Comparison of ENCODE assay signal across 13 mouse cellular contexts in the genomic region with DNA sequence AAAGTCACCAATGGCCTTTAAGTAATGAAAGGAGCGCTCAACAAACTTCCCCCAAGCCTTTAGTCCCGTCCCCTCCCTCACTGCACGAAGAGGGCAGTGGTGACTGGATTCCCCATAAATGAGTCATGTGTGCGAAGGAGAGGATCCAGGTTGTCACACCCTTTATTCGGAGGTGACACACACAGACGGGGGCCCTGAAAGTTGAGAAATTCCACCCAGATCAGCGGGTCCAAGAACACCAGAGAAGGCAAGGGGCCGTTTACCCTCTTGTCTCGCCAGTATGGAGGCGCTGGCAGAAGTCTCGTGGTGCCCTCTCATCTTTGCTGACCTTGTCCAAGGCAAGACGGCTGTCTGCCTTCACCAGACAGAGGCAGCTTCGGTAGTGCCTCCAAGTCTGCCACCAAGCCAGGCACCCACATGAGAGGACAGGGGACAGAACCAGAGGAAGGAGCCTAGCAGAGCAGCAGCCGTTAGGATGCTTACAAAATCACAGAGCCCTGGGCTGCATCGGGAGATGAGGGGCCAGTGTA. TPM values are rescaled to one million over a fixed set of nuclear protein-coding genes. Genes with fewer than 3 reads are reported as not detected.
DNase-seq lines count a peak whose midpoint lies in the region; ATAC-seq lines count a peak whose summit lies in the region.
"Had no signal": no experiment of that assay in that cellular context is flagged by ENCODE, and none has a peak within 500 bp of the region (broad histone marks: within the 10 kb centered on the region; RNA-seq: fewer than 3 reads in every experiment).

No protein-coding gene starts in this region.

- H3K4me3 ChIP-seq in forebrain, embryonic 10.5 days: no peak overlapping the region
- no peak overlapping the region for H3K4me3 ChIP-seq in forebrain, embryonic 14.5 days (ENCODE audit: low read depth, low read length)
- H3K4me3 ChIP-seq in heart, embryonic 15.5 days: no peak overlapping the region
- H3K4me3 ChIP-seq in brown adipose tissue, adult 24 weeks (ENCODE audit: insufficient read depth, low read depth, low read length): no peak overlapping the region
- no peak overlapping the region for H3K4me3 ChIP-seq in macrophage (ENCODE audit: inconsistent target)
- H3K4me3 ChIP-seq: erythroblast, embryonic 14.5 days had no signal

- no peak for DNase-seq in forebrain, embryonic 10.5 days (ENCODE audit: extremely low spot score, low spot score)
- DNase-seq in forebrain, embryonic 14.5 days (ENCODE audit: low spot score): no peak
- DNase-seq in heart, adult 9 months (ENCODE audit: low spot score in 2 of 2): no peak
- no peak for DNase-seq in left cerebral cortex, postnatal 4 days
- DNase-seq in T-cell, adult 2 months (ENCODE audit: low spot score): no peak
- DNase-seq: cerebellum, adult 11 months; cerebellum, postnatal 25 days; kidney, adult 9 months; liver, postnatal 0 days had no signal

- peaks cover 74% of the 10 kb centered on the region for H3K4me1 ChIP-seq in forebrain, embryonic 10.5 days
- H3K4me1 ChIP-seq in forebrain, embryonic 14.5 days (ENCODE audit: control insufficient read depth, insufficient read depth, low read length): peaks cover 2% of the 10 kb centered on the region; the same call in 1 of the 2 replicates
- peaks cover 79% of the 10 kb centered on the region for H3K4me1 ChIP-seq in heart, embryonic 15.5 days (replicated peaks)
- H3K4me1 ChIP-seq in brown adipose tissue, adult 24 weeks (ENCODE audit: control insufficient read depth, insufficient read depth, insufficient read length, low read length): no peaks in the 10 kb centered on the region

- WGBS in forebrain, embryonic 10.5 days: 79% methylated on average over 15 of the region's 15 CpGs
- 78% methylated on average over 15 of the region's 15 CpGs for WGBS in forebrain, embryonic 14.5 days
- 63% methylated on average over 15 of the region's 15 CpGs for WGBS in heart, embryonic 15.5 days
- 53% methylated on average over 15 of the region's 15 CpGs for WGBS in macrophage (ENCODE audit: missing documents)

- H3K36me3 ChIP-seq in forebrain, embryonic 10.5 days (replicated peaks): no peaks in the 10 kb centered on the region
- no peaks in the 10 kb centered on the region for H3K36me3 ChIP-seq in forebrain, embryonic 14.5 days (ENCODE audit: control insufficient read depth, insufficient read depth, low read length)
- H3K36me3 ChIP-seq in heart, embryonic 15.5 days: no peaks in the 10 kb centered on the region
- H3K36me3 ChIP-seq in macrophage (ENCODE audit: inconsistent target): no peaks in the 10 kb centered on the region

- no peaks in the 10 kb centered on the region for H3K9me3 ChIP-seq in forebrain, embryonic 10.5 days
- no peaks in the 10 kb centered on the region for H3K9me3 ChIP-seq in forebrain, embryonic 14.5 days (replicated peaks; ENCODE audit: control insufficient read depth, low read length)
- no peaks in the 10 kb centered on the region for H3K9me3 ChIP-seq in heart, embryonic 15.5 days (replicated peaks)

- no peak for ATAC-seq in forebrain, embryonic 14.5 days
- ATAC-seq in heart, embryonic 15.5 days (replicated peaks; ENCODE audit: insufficient number of reproducible peaks, insufficient read depth, low FRiP score, low read depth): no peak
- ATAC-seq: liver, postnatal 0 days had no signal

- H3K4me2 ChIP-seq in forebrain, embryonic 14.5 days (ENCODE audit: low read length): no peak overlapping the region
- H3K4me2 ChIP-seq in heart, embryonic 15.5 days: no peak overlapping the region

- peaks cover 18% of the 10 kb centered on the region for H3K27me3 ChIP-seq in forebrain, embryonic 10.5 days (ENCODE audit: poor library complexity, severe bottlenecking)
- H3K27me3 ChIP-seq in forebrain, embryonic 14.5 days (replicated peaks; ENCODE audit: control insufficient read depth, insufficient read depth, low read length): no peaks in the 10 kb centered on the region
- H3K27me3 ChIP-seq in heart, embryonic 15.5 days: no peaks in the 10 kb centered on the region

- H3K27ac ChIP-seq in forebrain, embryonic 10.5 days: 0 out of 2 replicates have a peak overlapping the region, but pooled peaks have one; percentile 48
- no peak overlapping the region for H3K27ac ChIP-seq in forebrain, embryonic 14.5 days (ENCODE audit: low read depth, low read length)
- peak overlapping the region; percentile 44; the same call in 1 of the 2 replicates for H3K27ac ChIP-seq in heart, embryonic 15.5 days
- peak overlapping the region; percentile 73 for H3K27ac ChIP-seq in brown adipose tissue, adult 24 weeks (replicated peaks; ENCODE audit: low read depth, low read length)
- peak overlapping the region; percentile 94 for H3K27ac ChIP-seq in macrophage

- intact Hi-C loops in left cerebral cortex, postnatal 4 days (cut with DNase I): loop anchor here (10.0 kb wide), 1 partner anchor 85 kb away; no protein-coding TSS in a partner anchor

- peaks cover 88% of the 10 kb centered on the region for H3K79me2 ChIP-seq in macrophage (ENCODE audit: inconsistent target)

- H3K9ac ChIP-seq in forebrain, embryonic 14.5 days (ENCODE audit: low read length): no peak overlapping the region
- 0 out of 2 replicates have a peak overlapping the region, but pooled peaks have one; percentile 19 for H3K9ac ChIP-seq in heart, embryonic 15.5 days
- H3K9ac ChIP-seq: liver, postnatal 0 days had no signal

RNA-seq across cellular contexts. Expression of a gene that starts 21.8 kb away (rescaled TPM):
- polyA plus RNA-seq in forebrain, embryonic 10.5 days (2016; fragmentation: Nextera tagmentation; extraction: Ambion mirVana): 0.36 and 0.53 TPM in 2 replicates
- polyA plus RNA-seq in forebrain, embryonic 14.5 days (2014; fragmentation: Nextera tagmentation; extraction: Ambion mirVana): 1.2 and 1.4 TPM in 2 replicates
- 9.7 and 10.5 TPM in 2 replicates for polyA plus RNA-seq in heart, embryonic 15.5 days (2015; fragmentation: Nextera tagmentation; extraction: Ambion mirVana)
- 0.91 and 1.3 TPM in 2 replicates for polyA plus RNA-seq in brown adipose tissue, adult 24 weeks (2012; ENCODE audit: insufficient read depth, insufficient read length, missing spikeins)
- total RNA-seq in macrophage (2018; cell fraction: chromatin; rRNA removed): 100 to 1,000 TPM in 12 of 26 experiments, 10 to 100 TPM in 12, 1 to 10 TPM in 2; 7.9 to 169 (median 92.6) TPM
- 10 to 100 TPM; 17.9 to 68.6 (median 45.6) TPM for total RNA-seq in macrophage (2018; cell fraction: cytosol; rRNA removed)
- 100 to 1,000 TPM in 4 of 26 experiments, 10 to 100 TPM in 22; 16.9 to 130 (median 59.6) TPM for total RNA-seq in macrophage (2018; cell fraction: nucleus; rRNA removed)
- 26.6 to 37.0 TPM (median 27.3 TPM) in 3 replicates for polyA plus RNA-seq in macrophage (2018)
- 1 to 10 TPM; 6.0 to 6.2 TPM for total RNA-seq in left cerebral cortex, postnatal 4 days (2021)
- polyA plus RNA-seq: erythroblast, embryonic 14.5 days had no signal
